Mouse (Mus musculus) limb, embryonic 12.5 days (tissue): ENCODE data around the gene Cpsf4l. TPM values are rescaled to one million over a fixed set of nuclear protein-coding genes. Genes with fewer than 3 reads are reported as not detected.

Experiments
- ATAC-seq: fragments of 200-750 bp; cut with Nextera tagmentation; 2 replicates; pipeline ENCODE4 v1.8.0; 2017; ENCODE audit warnings: low read depth, moderate TSS enrichment; ENCODE audit not compliant: insufficient number of reproducible peaks, insufficient read depth, low FRiP score, low TSS enrichment
- H3K27ac ChIP-seq: fragments of 300-500 bp; sonication (generic); 2 replicates; pipeline ENCODE4 v1.5.1; 2016; ENCODE audit warnings: mild to moderate bottlenecking, moderate library complexity
- H3K27me3 ChIP-seq: fragments of 300-500 bp; sonication (generic); 2 replicates; pipeline ENCODE4 v1.6.1; 2016; ENCODE audit warnings: mild to moderate bottlenecking, moderate library complexity
- H3K36me3 ChIP-seq: fragments of 300-500 bp; sonication (generic); 2 replicates; pipeline ENCODE4 v1.6.1; 2016; ENCODE audit warnings: mild to moderate bottlenecking, moderate library complexity
- H3K4me1 ChIP-seq: fragments of 300-500 bp; sonication (generic); replicated peaks from 2 replicates; pipeline ENCODE4 v1.6.1; 2016
- H3K4me2 ChIP-seq: fragments of 300-500 bp; sonication (generic); 2 replicates; pipeline ENCODE4 v1.6.1; 2016; ENCODE audit warnings: mild to moderate bottlenecking, moderate library complexity
- H3K4me3 ChIP-seq: fragments of 300-500 bp; sonication (generic); replicated peaks from 2 replicates; pipeline ENCODE4 v1.5.1; 2016; ENCODE audit warnings: mild to moderate bottlenecking
- H3K9ac ChIP-seq: fragments of 300-500 bp; sonication (generic); replicated peaks from 2 replicates; pipeline ENCODE4 v1.6.1; 2016; ENCODE audit warnings: mild to moderate bottlenecking, moderate library complexity
- H3K9me3 ChIP-seq: fragments of 300-500 bp; sonication (generic); 2 replicates; pipeline ENCODE4 v1.6.1; 2016; ENCODE audit warnings: mild to moderate bottlenecking, moderate library complexity
- WGBS: fragments of 180-500 bp; shearing (Covaris S2); methylation state at CpG from one replicate; pipeline ENCODE4 v1.1.7; 2016; 5-methylcytosine and 5-hydroxymethylcytosine counted together
- polyA plus RNA-seq: library from polyadenylated mRNA; unstranded; fragments of >200 nt; fragmentation: Nextera tagmentation; extraction: Ambion mirVana; gene quantifications from 2 replicates; pipeline ENCODE4 v1.2.1, GENCODE M21; 2016

Gene Cpsf4l
- polyA plus RNA-seq, 1 experiment from 2014 or later = 0.75 TPM

DNA sequence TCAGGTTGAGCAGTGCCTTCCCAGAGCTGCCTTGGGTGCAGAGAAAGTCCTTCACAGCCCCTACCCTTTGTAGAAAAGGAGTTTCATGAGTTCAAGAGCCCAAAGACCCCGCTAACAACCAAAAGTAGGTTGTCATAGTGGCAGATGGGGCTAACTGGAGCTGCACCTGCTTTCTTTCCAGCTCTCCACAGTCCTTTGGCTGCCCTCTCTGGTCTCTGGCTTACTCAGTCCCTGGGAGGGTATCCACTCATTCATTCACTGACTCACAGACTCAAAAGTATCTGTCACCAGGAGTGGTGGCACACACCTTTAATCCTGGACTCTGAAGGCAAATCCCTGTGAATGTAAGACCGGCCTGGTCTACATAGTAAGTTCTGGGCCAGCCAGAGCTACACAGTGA lies 6.3 kb upstream of the Cpsf4l start:
- no peaks in the 10 kb centered on the region for H3K9me3 ChIP-seq
- H3K9ac ChIP-seq = no peak overlapping the region
- H3K27ac ChIP-seq = no peak overlapping the region
- no peaks in the 10 kb centered on the region for H3K27me3 ChIP-seq
- ATAC-seq = no peak
- no peaks in the 10 kb centered on the region for H3K36me3 ChIP-seq
- H3K4me2 ChIP-seq = no peak overlapping the region
- peaks cover 8% of the 10 kb centered on the region for H3K4me1 ChIP-seq
- no peak overlapping the region for H3K4me3 ChIP-seq
- 93% methylated on average over 2 of the region's 2 CpGs for WGBS

DNA sequence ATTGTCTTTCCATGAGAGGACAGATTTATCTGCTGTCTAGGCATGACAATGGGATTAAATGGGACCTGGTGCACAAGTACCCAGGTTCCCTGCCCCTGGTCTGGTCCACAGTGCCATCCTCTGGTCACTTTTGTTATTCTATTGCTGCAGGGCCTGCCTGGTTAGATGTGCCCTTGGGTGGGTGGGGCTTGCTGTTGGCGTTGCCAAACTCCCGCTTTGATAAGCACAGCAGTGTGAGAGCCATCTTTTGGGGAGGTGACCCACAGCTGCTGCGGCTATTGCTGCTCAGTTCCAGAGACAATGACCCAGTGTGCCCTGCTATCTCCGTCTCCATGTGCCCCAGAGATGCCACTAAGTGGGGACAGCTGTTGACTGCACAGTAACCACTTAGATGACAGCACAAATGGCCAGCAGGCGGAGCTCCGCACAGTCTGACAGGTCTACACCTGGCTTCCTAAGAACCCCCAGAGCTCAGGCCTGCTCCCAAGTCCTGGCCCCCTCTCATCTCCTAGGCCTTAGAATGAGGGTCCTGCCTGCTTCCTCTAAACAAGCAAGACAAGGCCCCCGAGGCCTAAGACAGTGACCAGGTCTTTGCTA lies 5.4 kb upstream of the Cpsf4l start:
- Histone ChIP-seq H3K4me1 (peaks cover 18% of the 10 kb centered on the region), H3K9ac (no peak overlapping the region), H3K27me3 (no peaks in the 10 kb centered on the region), H3K27ac (no peak overlapping the region), H3K4me2 (no peak overlapping the region), H3K36me3 (no peaks in the 10 kb centered on the region), H3K9me3 (no peaks in the 10 kb centered on the region), H3K4me3 (no peak overlapping the region)
- no peak for ATAC-seq
- 67% methylated on average over 7 of the region's 7 CpGs for WGBS

DNA sequence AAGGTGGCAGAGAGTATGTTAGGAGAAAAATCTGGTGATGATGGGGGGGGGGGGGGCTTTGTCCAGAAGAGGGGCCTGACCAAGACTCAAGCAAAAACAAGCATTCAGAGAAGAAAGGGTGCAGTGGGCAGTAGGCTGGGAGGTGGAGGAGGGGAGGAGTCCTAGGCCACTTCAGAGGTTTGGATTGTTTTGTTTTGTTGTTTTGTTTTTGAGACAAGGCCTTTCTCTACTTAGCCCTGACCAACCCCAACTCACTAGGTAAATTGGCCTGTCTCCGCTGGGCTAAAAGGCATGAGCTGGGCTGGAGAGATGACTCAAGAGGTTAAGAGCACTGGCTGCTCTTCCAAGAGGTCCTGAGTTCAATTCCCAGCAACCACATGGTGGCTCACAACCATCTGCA lies 1.2 kb upstream of the Cpsf4l start:
- Histone ChIP-seq H3K4me3 (no peak overlapping the region), H3K36me3 (peaks cover 9% of the 10 kb centered on the region; the same call in 1 of the 2 replicates), H3K9ac (no peak overlapping the region), H3K27me3 (peaks cover 16% of the 10 kb centered on the region), H3K9me3 (no peaks in the 10 kb centered on the region), H3K4me2 (0 out of 2 replicates have a peak overlapping the region, but pooled peaks have one; percentile 32), H3K4me1 (peaks cover 27% of the 10 kb centered on the region), H3K27ac (no peak overlapping the region; the same call in 1 of the 2 replicates)
- 67% methylated on average over 1 of the region's 1 CpGs for WGBS
- ATAC-seq = no peak

DNA sequence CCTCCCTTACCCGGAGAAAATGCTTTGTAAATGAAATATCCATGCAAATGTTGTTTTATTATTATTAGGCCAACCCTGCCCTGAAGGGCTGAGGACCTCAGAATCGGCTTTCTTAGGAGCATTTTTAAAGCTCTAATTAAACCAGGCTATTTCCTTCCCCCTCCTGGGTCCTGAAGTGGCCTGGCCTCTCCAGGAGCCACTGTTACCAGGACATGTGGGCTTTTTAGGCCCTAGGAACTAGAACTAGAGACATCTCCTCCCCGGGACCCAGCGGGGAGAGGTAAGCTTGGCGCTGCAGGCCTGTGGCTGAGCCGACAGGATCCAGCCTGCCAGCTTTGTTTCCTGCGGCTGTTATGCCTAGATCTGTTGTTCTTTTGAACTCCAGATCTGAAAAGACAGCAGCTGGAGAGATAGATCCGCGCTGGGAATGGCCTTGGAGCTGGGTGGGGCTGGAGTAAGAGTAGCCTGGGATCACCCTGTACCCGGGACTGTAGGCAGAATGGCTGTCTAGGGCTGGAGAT lies 500 bp upstream of the Cpsf4l start:
- peak; percentile 12; the same call in 1 of the 2 replicates for ATAC-seq

DNA sequence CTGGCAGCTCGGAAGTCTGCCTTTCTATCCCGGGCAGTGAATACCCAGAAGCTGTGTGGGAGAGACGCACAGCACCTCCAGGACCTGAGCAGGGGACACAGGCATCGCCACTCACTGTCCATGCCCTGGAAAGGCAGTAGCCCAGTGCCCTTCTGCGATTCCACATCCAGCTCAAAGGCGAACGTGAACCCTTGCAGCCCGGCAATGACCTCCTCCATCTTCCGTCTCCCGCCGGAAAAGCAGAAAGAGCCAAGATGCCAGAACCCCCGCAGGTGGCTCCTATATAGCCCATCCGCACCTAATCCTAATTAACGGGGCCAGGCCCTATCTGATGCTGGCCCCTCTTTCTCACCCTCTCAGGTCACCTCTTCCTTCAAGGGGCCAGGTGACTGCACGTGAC lies 545 bp downstream of the Cpsf4l start:
- H3K9me3 ChIP-seq = no peaks in the 10 kb centered on the region
- H3K27me3 ChIP-seq = peaks cover 16% of the 10 kb centered on the region
- H3K9ac ChIP-seq = no peak overlapping the region
- no peak overlapping the region for H3K27ac ChIP-seq
- ATAC-seq = 0 out of 2 replicates have a peak, but pooled peaks have one; percentile 7
- H3K4me2 ChIP-seq = peak overlapping the region; percentile 32
- peaks cover 9% of the 10 kb centered on the region; the same call in 1 of the 2 replicates for H3K36me3 ChIP-seq
- H3K4me3 ChIP-seq = no peak overlapping the region
- WGBS = 12% methylated on average over 15 of the region's 15 CpGs
- peaks cover 27% of the 10 kb centered on the region for H3K4me1 ChIP-seq

More for the DNA sequence above, 500 bp upstream of the Cpsf4l start:
- WGBS = 2% methylated on average over 10 of the region's 10 CpGs
- Histone ChIP-seq H3K27ac (peak overlapping the region; percentile 79), H3K9me3 (no peaks in the 10 kb centered on the region), H3K9ac (peak overlapping the region; percentile 40; the same call in 1 of the 2 replicates), H3K36me3 (peaks cover 9% of the 10 kb centered on the region; the same call in 1 of the 2 replicates), H3K27me3 (peaks cover 16% of the 10 kb centered on the region), H3K4me2 (peak overlapping the region; percentile 32), H3K4me1 (peaks cover 27% of the 10 kb centered on the region), H3K4me3 (no peak overlapping the region)

DNA sequence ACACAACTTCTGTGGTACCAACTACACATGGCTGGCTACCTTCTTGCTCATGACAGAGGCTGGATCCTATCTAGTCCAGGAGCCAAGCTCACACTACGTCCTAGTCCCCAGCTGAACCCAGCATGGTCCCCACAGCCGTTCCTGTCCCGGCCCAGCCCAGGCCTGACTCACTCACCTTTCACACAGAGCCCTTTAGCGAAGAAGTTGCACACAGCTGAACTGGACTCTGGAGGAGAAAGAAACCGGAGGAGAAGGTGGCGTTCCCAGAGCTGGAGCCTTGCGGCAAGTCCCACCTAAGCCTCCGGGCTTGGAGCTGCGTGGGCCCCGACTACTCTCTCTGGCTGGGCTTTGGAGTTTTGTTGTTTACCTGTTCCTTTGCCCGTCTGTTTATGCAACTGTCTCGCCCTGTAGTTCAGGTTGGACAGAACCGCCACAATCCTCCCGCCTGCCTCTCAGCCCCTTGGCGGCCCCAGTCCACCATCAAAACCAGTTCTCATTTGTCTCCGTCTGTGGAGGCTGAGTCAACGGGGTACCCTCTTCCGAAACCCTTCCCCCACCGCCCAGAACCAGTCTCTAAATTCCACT lies 1.1 kb downstream of the Cpsf4l start:
- Histone ChIP-seq H3K4me3 (no peak overlapping the region), H3K27me3 (peaks cover 16% of the 10 kb centered on the region), H3K36me3 (peaks cover 9% of the 10 kb centered on the region; the same call in 1 of the 2 replicates), H3K4me2 (peak overlapping the region; percentile 32; the same call in 1 of the 2 replicates), H3K9ac (no peak overlapping the region), H3K4me1 (peaks cover 27% of the 10 kb centered on the region), H3K27ac (no peak overlapping the region), H3K9me3 (no peaks in the 10 kb centered on the region)
- WGBS = 48% methylated on average over 19 of the region's 19 CpGs
- ATAC-seq = no peak

DNA sequence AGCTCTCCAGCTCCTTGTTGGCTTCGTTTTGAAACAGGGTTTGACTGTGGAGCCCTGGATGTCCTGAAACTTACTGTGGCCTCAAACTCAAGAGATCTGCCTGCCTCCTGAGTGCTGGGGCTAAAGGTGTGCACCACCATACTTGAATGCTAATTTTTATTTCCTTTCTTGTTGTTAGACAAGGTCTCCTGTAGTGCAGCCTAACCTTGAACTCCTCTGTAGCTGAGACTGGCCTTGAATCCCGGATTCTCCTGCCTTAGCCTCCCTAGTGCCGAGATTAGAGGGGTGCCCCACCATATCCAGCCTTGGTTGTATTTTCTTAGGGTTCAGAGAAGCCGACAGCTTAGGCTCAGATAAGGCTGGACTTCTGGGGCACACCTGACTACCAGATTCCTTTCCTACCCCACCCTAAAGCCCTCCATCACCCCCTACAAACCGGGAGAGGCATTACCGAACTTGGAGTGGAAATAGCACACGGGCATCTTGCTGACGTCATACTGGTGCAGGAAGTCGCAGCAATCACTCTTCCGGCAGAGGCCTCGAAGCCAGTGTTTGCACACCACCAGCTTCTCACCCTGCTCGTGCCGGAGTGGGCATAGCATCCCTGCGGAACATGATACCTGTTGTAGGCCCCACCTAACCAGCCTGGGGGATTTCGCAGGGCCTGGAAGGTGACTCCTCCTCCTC lies 3.7 kb downstream of the Cpsf4l start:
- Histone ChIP-seq H3K36me3 (peaks cover 19% of the 10 kb centered on the region; the same call in 1 of the 2 replicates), H3K4me1 (peaks cover 27% of the 10 kb centered on the region), H3K4me2 (no peak overlapping the region), H3K27me3 (peaks cover 16% of the 10 kb centered on the region), H3K27ac (no peak overlapping the region), H3K9me3 (no peaks in the 10 kb centered on the region), H3K4me3 (no peak overlapping the region), H3K9ac (no peak overlapping the region)
- WGBS = 81% methylated on average over 15 of the region's 15 CpGs
- ATAC-seq = no peak

DNA sequence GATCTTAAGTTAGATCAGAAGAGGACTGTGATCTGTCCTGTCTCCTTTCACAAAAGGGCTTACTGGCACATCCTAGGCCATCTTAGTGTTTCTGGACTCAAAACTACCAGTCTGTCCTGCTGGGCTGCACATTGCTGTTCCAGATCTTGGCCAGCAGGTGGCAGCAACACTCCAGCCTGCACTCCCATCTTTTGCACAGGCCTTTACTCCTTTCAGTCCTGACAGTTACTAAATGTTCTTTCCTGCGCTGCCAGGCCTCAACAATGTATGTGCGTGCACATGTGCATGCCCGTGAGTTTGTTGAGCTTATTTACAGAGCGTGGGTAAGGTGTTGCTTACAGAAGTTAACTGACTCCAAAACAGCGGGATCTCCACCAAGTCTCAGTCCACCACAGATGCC lies 6.1 kb downstream of the Cpsf4l start:
- Histone ChIP-seq H3K9ac (no peak overlapping the region), H3K36me3 (peaks cover 24% of the 10 kb centered on the region; the same call in 1 of the 2 replicates), H3K4me3 (no peak overlapping the region), H3K4me1 (peaks cover 4% of the 10 kb centered on the region), H3K27me3 (peaks cover 7% of the 10 kb centered on the region), H3K4me2 (no peak overlapping the region), H3K27ac (no peak overlapping the region), H3K9me3 (no peaks in the 10 kb centered on the region)
- ATAC-seq = peak; percentile 32; the same call in 1 of the 2 replicates
- 34% methylated on average over 5 of the region's 5 CpGs for WGBS

DNA sequence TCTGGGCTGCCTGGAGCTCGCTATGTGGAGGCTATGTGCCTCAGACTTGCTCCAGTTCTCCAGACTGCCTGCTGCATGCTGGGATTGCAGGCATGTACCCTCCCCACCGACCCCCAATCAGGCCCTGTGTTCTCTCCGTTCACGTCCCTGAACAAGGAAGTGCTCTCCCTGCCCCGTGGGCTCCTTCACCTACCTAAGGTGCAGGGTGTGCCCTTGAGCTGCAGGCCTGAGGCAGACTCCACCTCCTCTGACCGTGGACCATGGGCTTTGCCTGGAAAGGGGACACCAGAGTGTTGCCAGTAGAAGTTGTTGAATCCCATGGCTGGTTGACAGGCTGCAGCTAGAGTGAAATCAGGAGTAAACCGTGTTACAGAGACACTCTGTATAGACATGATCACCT lies 10.2 kb downstream of the Cpsf4l start:
- 81% methylated on average over 7 of the region's 7 CpGs for WGBS
- no peaks in the 10 kb centered on the region; the same call in 1 of the 2 replicates for H3K4me1 ChIP-seq
- H3K9me3 ChIP-seq = 0 out of 2 replicates have a peak, but pooled peaks cover 5% of the 10 kb centered on the region
- no peak overlapping the region for H3K27ac ChIP-seq
- no peaks in the 10 kb centered on the region for H3K27me3 ChIP-seq
- no peak overlapping the region for H3K4me2 ChIP-seq
- ATAC-seq = no peak
- no peak overlapping the region for H3K4me3 ChIP-seq
- H3K9ac ChIP-seq = no peak overlapping the region
- peaks cover 55% of the 10 kb centered on the region for H3K36me3 ChIP-seq

DNA sequence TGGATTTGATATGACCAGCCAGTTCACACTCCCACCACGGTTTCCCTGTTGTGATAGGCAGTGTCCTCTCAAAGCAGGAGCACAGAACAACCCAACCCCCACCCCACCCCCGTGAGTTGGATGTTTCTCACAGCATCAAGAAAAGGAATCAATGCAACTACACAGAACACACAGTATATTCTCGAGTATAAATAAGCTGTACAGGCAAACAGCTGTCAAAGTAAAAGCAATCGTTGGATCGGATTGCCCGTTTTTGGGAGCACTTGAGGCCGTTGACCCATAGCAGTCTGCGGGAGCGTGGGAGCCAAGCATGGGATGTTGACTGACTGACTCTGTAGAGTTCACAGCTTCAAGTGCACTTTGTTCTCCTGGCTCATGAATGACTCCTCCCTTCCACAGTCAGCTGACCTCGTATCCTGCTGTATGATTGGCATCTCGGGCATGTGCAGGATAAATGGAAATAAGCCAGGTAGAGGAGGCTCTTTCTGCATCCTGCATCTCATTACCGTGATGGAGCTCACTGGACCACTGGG lies 11.7 kb downstream of the Cpsf4l start:
- peaks cover 71% of the 10 kb centered on the region for H3K36me3 ChIP-seq
- WGBS = 89% methylated on average over 12 of the region's 12 CpGs

DNA sequence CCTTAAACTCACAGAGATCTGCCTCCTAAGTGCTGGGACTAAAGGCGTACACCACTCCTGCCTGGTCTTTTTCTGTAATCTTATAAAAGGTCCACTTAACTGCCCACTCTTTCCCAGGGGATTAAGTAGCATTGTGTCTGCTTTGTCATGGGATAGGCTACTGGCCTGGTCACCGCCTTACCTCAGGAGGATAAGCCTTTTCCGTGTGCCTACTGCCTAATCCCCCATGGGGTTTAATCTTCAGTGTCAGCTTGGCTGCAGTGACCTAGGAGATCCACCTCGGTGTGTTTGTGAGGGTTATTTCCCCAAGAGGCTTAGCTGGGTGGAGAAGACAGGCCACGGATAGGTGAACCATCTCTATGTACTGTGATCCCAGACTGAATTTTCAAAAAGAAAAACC lies 12.2 kb downstream of the Cpsf4l start:
- H3K4me3 ChIP-seq = no peak overlapping the region
- H3K9ac ChIP-seq = no peak overlapping the region
- no peaks in the 10 kb centered on the region for H3K27me3 ChIP-seq
- H3K27ac ChIP-seq = no peak overlapping the region
- 83% methylated on average over 5 of the region's 5 CpGs for WGBS
- no peak for ATAC-seq
- peaks cover 76% of the 10 kb centered on the region for H3K36me3 ChIP-seq
- 0 out of 2 replicates have a peak, but pooled peaks cover 5% of the 10 kb centered on the region for H3K9me3 ChIP-seq
- no peaks in the 10 kb centered on the region for H3K4me1 ChIP-seq
- no peak overlapping the region for H3K4me2 ChIP-seq

More for the DNA sequence above, 11.7 kb downstream of the Cpsf4l start:
- no peak overlapping the region for H3K4me3 ChIP-seq
- ATAC-seq = no peak
- no peaks in the 10 kb centered on the region for H3K4me1 ChIP-seq
- no peak overlapping the region for H3K9ac ChIP-seq
- no peak overlapping the region for H3K4me2 ChIP-seq
- H3K9me3 ChIP-seq = 0 out of 2 replicates have a peak, but pooled peaks cover 5% of the 10 kb centered on the region
- H3K27ac ChIP-seq = no peak overlapping the region
- no peaks in the 10 kb centered on the region for H3K27me3 ChIP-seq
